ENCODE assay signal across 8 mouse cellular contexts in genomic region chr11:63131001-63131692, GRCm38 (mm10). TPM values are rescaled to one million over a fixed set of nuclear protein-coding genes. Genes with fewer than 3 reads are reported as not detected.
A peak's percentile ranks its signal among the peaks of the same experiment; 100 is the strongest.
DNase-seq lines count a peak whose midpoint lies in the region; ATAC-seq lines count a peak whose summit lies in the region.

No protein-coding gene starts in this region.

- peak overlapping the region; percentile 94 for H3K4me2 ChIP-seq in forebrain, embryonic 12.5 days
- H3K4me2 ChIP-seq in limb, embryonic 13.5 days (replicated peaks): peak overlapping the region; percentile 85
- peak overlapping the region; percentile 91 for H3K4me2 ChIP-seq in midbrain, embryonic 16.5 days (ENCODE audit: low read length)

- 4% methylated on average over 33 of the region's 33 CpGs for WGBS in forebrain, embryonic 12.5 days
- WGBS in limb, embryonic 13.5 days: 6% methylated on average over 33 of the region's 33 CpGs
- WGBS in midbrain, embryonic 16.5 days: 4% methylated on average over 33 of the region's 33 CpGs

- H3K27me3 ChIP-seq in erythroblast, embryonic 14.5 days (ENCODE audit: control insufficient read depth): peaks cover 61% of the 10 kb centered on the region
- peaks cover 67% of the 10 kb centered on the region for H3K27me3 ChIP-seq in forebrain, embryonic 12.5 days
- H3K27me3 ChIP-seq in limb, embryonic 13.5 days: peaks cover 29% of the 10 kb centered on the region
- H3K27me3 ChIP-seq in midbrain, embryonic 16.5 days (ENCODE audit: control insufficient read depth, insufficient read depth, low read depth, low read length): peaks cover 48% of the 10 kb centered on the region

- H3K9ac ChIP-seq in forebrain, embryonic 12.5 days: no peak overlapping the region
- peak overlapping the region; percentile 94 for H3K9ac ChIP-seq in limb, embryonic 13.5 days
- no peak overlapping the region for H3K9ac ChIP-seq in midbrain, embryonic 16.5 days (ENCODE audit: low read depth, low read length)

- H3K27ac ChIP-seq in forebrain, embryonic 12.5 days: no peak overlapping the region
- H3K27ac ChIP-seq in limb, embryonic 13.5 days: peak overlapping the region; percentile 98
- no peak overlapping the region for H3K27ac ChIP-seq in midbrain, embryonic 16.5 days (ENCODE audit: low read length)

- peak overlapping the region; percentile 21 for H3K4me3 ChIP-seq in erythroblast, embryonic 14.5 days (replicated peaks)
- H3K4me3 ChIP-seq in forebrain, embryonic 12.5 days (replicated peaks): peak overlapping the region; percentile 52
- peak overlapping the region; percentile 71 for H3K4me3 ChIP-seq in limb, embryonic 13.5 days
- peak overlapping the region; percentile 51 for H3K4me3 ChIP-seq in midbrain, embryonic 16.5 days (ENCODE audit: low read depth, low read length)

- H3K4me1 ChIP-seq in erythroblast, embryonic 14.5 days (ENCODE audit: control insufficient read depth): no peaks in the 10 kb centered on the region
- peaks cover 31% of the 10 kb centered on the region for H3K4me1 ChIP-seq in forebrain, embryonic 12.5 days
- peaks cover 63% of the 10 kb centered on the region for H3K4me1 ChIP-seq in limb, embryonic 13.5 days
- peaks cover 21% of the 10 kb centered on the region for H3K4me1 ChIP-seq in midbrain, embryonic 16.5 days (ENCODE audit: control insufficient read depth, insufficient read depth, low read length)

- H3K36me3 ChIP-seq in erythroblast, embryonic 14.5 days (ENCODE audit: control insufficient read depth): no peaks in the 10 kb centered on the region
- no peaks in the 10 kb centered on the region for H3K36me3 ChIP-seq in forebrain, embryonic 12.5 days (replicated peaks)
- peaks cover 13% of the 10 kb centered on the region for H3K36me3 ChIP-seq in limb, embryonic 13.5 days
- H3K36me3 ChIP-seq in midbrain, embryonic 16.5 days (ENCODE audit: control insufficient read depth, insufficient read depth, low read length): no peaks in the 10 kb centered on the region

- H3K9me3 ChIP-seq in erythroblast, embryonic 14.5 days (ENCODE audit: control insufficient read depth, low read length): no peaks in the 10 kb centered on the region
- no peaks in the 10 kb centered on the region for H3K9me3 ChIP-seq in forebrain, embryonic 12.5 days
- no peaks in the 10 kb centered on the region for H3K9me3 ChIP-seq in limb, embryonic 13.5 days
- no peaks in the 10 kb centered on the region for H3K9me3 ChIP-seq in midbrain, embryonic 16.5 days (replicated peaks; ENCODE audit: control insufficient read depth, low read length, poor library complexity, severe bottlenecking)

- peak; percentile 81 to 82 for DNase-seq in heart, postnatal 36 days
- peak; percentile 63 for DNase-seq in yolk sac, embryonic 10.5 days (ENCODE audit: low spot score)
- no peak for DNase-seq in layer of hippocampus, postnatal 25 days (ENCODE audit: extremely low spot score in 1 of 2, low spot score in 1 of 2)

- intact Hi-C loops in heart, postnatal 36 days (cut with DNase I): loop anchor here (2.0 to 5.0 kb wide), 3 partner anchors 104 to 374 kb away; no protein-coding TSS in a partner anchor

- ATAC-seq in erythroblast, adult 5-6 weeks (replicated peaks; ENCODE audit: low FRiP score, poor library complexity, severe bottlenecking): no peak
- ATAC-seq in forebrain, embryonic 12.5 days (ENCODE audit: low FRiP score): no peak
- no peak for ATAC-seq in limb, embryonic 13.5 days (ENCODE audit: low FRiP score, low read depth)
- ATAC-seq in midbrain, embryonic 16.5 days: no peak

RNA-seq across cellular contexts. Expression of gene Pmp22, which starts 2.4 kb away (rescaled TPM):
- 0.04 and 0.05 TPM in 2 replicates for polyA plus RNA-seq in erythroblast, embryonic 14.5 days (2012)
- 3.8 TPM in 1 of 2 replicates, not detected in the other for total RNA-seq in erythroblast, adult 5-6 weeks (2015; ENCODE audit: low replicate concordance)
- 0.28 TPM in 1 of 2 replicates, not detected in the other for total RNA-seq in erythroblast, adult 5-6 weeks (2017; ENCODE audit: low replicate concordance)
- 14.9 and 20.5 TPM in 2 replicates for polyA plus RNA-seq in forebrain, embryonic 12.5 days (2016; fragmentation: Nextera tagmentation; extraction: Ambion mirVana)
- 10 to 100 TPM; 51.5 to 55.6 TPM for total RNA-seq in heart, postnatal 36 days (2021)
- polyA plus RNA-seq in limb, embryonic 13.5 days (2015; fragmentation: Nextera tagmentation; extraction: Ambion mirVana): 164 and 191 TPM in 2 replicates
- 22.6 and 23.6 TPM in 2 replicates for polyA plus RNA-seq in midbrain, embryonic 16.5 days (2015; fragmentation: Nextera tagmentation; extraction: Ambion mirVana)
- 10 to 100 TPM; 21.8 to 23.6 TPM for total RNA-seq in layer of hippocampus, postnatal 25 days (2021)

Comparison
In these comparisons a context has a peak if more than half of its experiments do, and no peak if none do; other contexts are left out.
1. H3K4me3 ChIP-seq: peak in every context shown above with its lines; median percentile 71 in limb, embryonic 13.5 days; 52 in forebrain, embryonic 12.5 days; 51 in midbrain, embryonic 16.5 days; 21 in erythroblast, embryonic 14.5 days.
2. DNase-seq: peak in heart, postnatal 36 days (2 of 2) and yolk sac, embryonic 10.5 days (single experiment); none in layer of hippocampus, postnatal 25 days (0 of 2).
3. RNA of gene Pmp22, which starts 2.4 kb away (polyA plus RNA-seq): 164 to 191 TPM in limb, embryonic 13.5 days, 22.6 to 23.6 TPM in midbrain, embryonic 16.5 days and 14.9 to 20.5 TPM in forebrain, embryonic 12.5 days; 0.04 to 0.05 TPM in erythroblast, embryonic 14.5 days; every median in the first group is over 10 times any median in the second.
4. Peak in every context shown above with its lines, with median percentiles within 50 percentile points of each other: H3K4me2 ChIP-seq.